Comparison of ENCODE assay signal across 7 mouse cellular contexts in the genomic region with DNA sequence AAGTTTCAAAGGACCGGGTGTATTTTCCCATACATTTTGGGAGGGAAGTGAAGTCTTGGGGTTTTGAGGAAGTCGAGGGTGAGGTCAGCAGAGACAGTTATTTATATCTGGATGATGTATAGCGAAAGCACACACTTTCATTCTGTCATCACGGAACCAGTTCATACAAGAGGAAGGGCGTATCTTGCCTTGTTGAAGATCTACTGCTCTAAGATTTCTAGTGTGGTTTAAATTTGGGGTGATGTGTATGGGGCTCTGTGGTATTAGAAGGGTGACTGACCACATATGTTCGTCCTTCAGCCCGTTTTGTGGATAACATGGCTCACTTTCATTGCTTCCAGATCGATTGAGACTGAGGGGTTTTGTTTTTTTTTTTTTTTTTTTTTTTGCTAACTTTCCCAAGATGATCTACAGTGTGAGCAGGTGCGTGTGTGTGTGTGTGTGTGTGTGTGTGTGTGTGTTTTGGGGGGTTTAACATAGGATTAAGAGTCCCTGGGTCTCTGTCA.
DNase-seq lines count a peak whose midpoint lies in the region; ATAC-seq lines count a peak whose summit lies in the region.

No protein-coding gene starts in this region.

- DNase-seq in CD4-positive helper T cell, adult 2 months (ENCODE audit: low read depth, low spot score), result peak; percentile 79
- peak; percentile 66 for DNase-seq in MEL-GATA-1-ER (ENCODE audit: extremely low read depth, low read depth)
- DNase-seq in frontal cortex, postnatal 36 days (ENCODE audit: low spot score in 2 of 2), result no peak
- no peak for DNase-seq in retina, embryonic 14.5 days (ENCODE audit: low spot score)

- peak; percentile 43 to 65 for ATAC-seq in hematopoietic stem cell, adult 5-6 weeks (replicated peaks in 1 of 2; ENCODE audit: insufficient read depth in 1 of 2, low FRiP score in 2 of 2, low TSS enrichment in 1 of 2, low read depth in 1 of 2, poor library complexity in 2 of 2, severe bottlenecking in 2 of 2)
- peak; percentile 60 for ATAC-seq in megakaryocyte progenitor cell, adult 5-6 weeks (replicated peaks; ENCODE audit: poor library complexity)
- no peak for ATAC-seq in erythroblast, adult 5-6 weeks (replicated peaks; ENCODE audit: low FRiP score, poor library complexity, severe bottlenecking)

Comparison
In these comparisons a context has a peak if more than half of its experiments do, and no peak if none do; other contexts are left out.
1. DNase-seq: peak in CD4-positive helper T cell, adult 2 months (single experiment) and MEL-GATA-1-ER (single experiment); none in frontal cortex, postnatal 36 days (0 of 2) and retina, embryonic 14.5 days (single experiment).